Mouse (Mus musculus) bone marrow, adult 2 months (tissue): ENCODE results near the gene Cmc2. TPM values are rescaled to one million over a fixed set of nuclear protein-coding genes. Genes with fewer than 3 reads are reported as not detected.

Experiments used
- H3K27ac ChIP-seq: fragments of 200-500 bp; 2 replicates; pipeline ENCODE4 v1.5.1; 2012; ENCODE audit warnings: low read depth, mild to moderate bottlenecking, control low read depth, inconsistent platforms, low read length; ENCODE audit not compliant: control insufficient read depth, poor library complexity, insufficient read depth
- H3K4me1 ChIP-seq: fragments of 200-500 bp; 2 replicates; pipeline ENCODE4 v1.6.1; 2011; ENCODE audit warnings: low read length; ENCODE audit not compliant: control insufficient read depth, insufficient read depth
- H3K4me3 ChIP-seq: fragments of 200-500 bp; replicated peaks from 2 replicates; pipeline ENCODE3; 2011; ENCODE audit warnings: mild to moderate bottlenecking, low read depth, low read length, control low read depth; ENCODE audit not compliant: control insufficient read depth
- CTCF ChIP-seq: fragments of 200-500 bp; IDR thresholded peaks from 2 replicates; pipeline ENCODE4 v1.5.1; 2011; ENCODE audit warnings: low read length, control low read depth; ENCODE audit not compliant: control insufficient read depth, insufficient read depth
- POLR2A ChIP-seq: fragments of 200-500 bp; IDR thresholded peaks from 2 replicates; pipeline ENCODE4 v1.6.1; 2011; ENCODE audit warnings: low read depth, mild to moderate bottlenecking, control low read depth, low read length, borderline replicate concordance; ENCODE audit not compliant: control insufficient read depth
- WGBS: fragments of 180-500 bp; shearing (Covaris S2); methylation state at CpG from one replicate; pipeline ENCODE4 v1.1.7; 2018; 5-methylcytosine and 5-hydroxymethylcytosine counted together
- polyA plus RNA-seq: library from polyadenylated mRNA; stranded (reverse); fragments of >200 nt; gene quantifications from 2 replicates; pipeline ENCODE4 v1.2.4, GENCODE M21; 2011; ENCODE audit warnings: low replicate concordance; ENCODE audit not compliant: missing spikeins, insufficient read depth, insufficient read length

The Cmc2 gene
- polyA plus RNA-seq, 1 experiment, result 63.1 TPM

GRCm38 (mm10) chr8:116934976-116935375 is 13.7 kb upstream of the Cmc2 start:
- H3K4me1 ChIP-seq, result no peaks in the 10 kb centered on the region
- 98% methylated on average over 4 of the region's 4 CpGs for WGBS
- H3K27ac ChIP-seq, result no peak overlapping the region
- TF ChIP-seq CTCF (no peak), POLR2A (no peak)
- H3K4me3 ChIP-seq, result no peak overlapping the region

DNA sequence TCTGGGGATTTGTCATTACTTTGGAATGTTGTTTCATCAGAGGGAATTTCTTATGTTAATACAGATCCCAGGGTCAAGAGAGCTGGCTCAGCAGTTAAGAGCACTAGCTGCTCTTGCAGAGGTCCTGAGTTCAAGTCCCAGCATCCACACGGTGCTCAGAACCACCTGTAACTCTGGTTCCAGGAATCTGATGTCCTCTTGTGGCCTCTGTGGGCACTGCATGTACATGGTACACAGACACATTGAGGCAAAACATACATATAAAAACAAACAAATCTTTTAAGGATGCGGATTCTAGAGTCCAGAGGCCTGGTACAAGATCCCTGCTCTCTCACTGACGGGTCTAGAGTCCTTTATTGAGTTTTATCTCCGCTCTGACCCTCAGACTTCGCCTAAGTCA is 7.3 kb upstream of the Cmc2 start:
- no peak for TF ChIP-seq CTCF
- TF ChIP-seq POLR2A, result no peak
- Histone ChIP-seq H3K27ac (no peak overlapping the region), H3K4me1 (no peaks in the 10 kb centered on the region), H3K4me3 (no peak overlapping the region)
- 88% methylated on average over 5 of the region's 5 CpGs for WGBS

DNA sequence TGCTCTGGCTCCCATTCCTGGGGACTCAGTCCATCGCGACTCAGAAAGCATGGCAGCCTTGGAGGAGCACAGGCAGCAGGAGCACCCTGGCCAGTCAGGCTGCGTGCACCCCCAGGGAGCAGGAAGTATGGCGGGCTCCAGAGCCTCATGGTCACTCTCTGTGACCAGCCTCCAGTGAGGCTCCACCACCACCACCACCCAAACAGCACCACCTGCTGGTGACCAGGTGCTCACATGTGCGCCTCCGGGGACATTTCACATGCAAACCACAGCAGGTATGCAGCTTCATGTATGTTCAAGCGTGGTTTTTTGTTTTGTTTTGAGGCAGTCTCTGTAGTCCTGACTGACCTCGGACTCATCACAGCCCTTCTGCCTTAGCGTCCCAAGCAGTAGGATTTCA is 6.6 kb upstream of the Cmc2 start:
- 83% methylated on average over 9 of the region's 9 CpGs for WGBS
- Histone ChIP-seq H3K4me1 (peaks cover 1% of the 10 kb centered on the region; the same call in 1 of the 2 replicates), H3K4me3 (no peak overlapping the region), H3K27ac (no peak overlapping the region)
- TF ChIP-seq POLR2A (no peak), CTCF (peak; percentile 89)

- H3K4me3 ChIP-seq, result no peak overlapping the region
- 63% methylated on average over 8 of the region's 8 CpGs for WGBS
- H3K4me1 ChIP-seq, result peaks cover 1% of the 10 kb centered on the region; the same call in 1 of the 2 replicates
- TF ChIP-seq POLR2A (no peak), CTCF (no peak)
- H3K27ac ChIP-seq, result no peak overlapping the region
Measured at GRCm38 (mm10) chr8:116923526-116923925, 2.3 kb upstream of the Cmc2 start.

DNA sequence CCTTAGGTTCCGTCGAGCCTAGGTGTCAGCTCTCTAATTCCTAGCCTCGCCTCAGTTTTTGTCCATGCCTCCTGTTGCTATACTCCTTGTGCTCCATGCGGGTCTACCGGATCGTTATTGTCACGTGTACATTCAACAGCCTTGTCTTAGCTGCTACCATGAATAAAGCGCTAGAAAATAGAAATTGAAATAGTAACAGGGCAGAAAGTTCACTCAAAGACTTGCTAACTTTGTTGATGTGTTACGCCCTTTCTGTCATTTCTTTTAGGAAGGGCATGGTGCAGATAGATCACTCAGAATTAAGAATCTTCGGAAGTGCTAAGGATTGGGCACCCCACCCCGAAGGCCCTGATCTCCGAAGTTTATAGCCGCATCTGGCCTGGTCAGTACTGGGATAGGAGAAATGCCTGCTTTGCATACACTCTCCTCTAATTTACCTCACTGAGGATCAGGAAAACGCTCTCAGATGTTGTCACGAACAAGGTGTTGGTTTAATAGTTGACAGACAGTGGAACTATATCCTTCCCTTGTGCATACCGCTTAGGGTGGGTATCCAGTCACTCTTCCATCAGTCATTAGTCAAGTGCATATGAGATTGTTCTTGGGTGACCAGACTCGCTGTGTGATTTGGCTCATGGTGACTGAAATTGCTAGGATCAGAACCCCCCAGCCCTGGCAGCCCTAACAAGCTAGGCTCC is 954 bp upstream of the Cmc2 start:
- H3K27ac ChIP-seq, result no peak overlapping the region
- peak overlapping the region; percentile 95 for H3K4me3 ChIP-seq
- TF ChIP-seq POLR2A, result no peak
- no peak for TF ChIP-seq CTCF
- peaks cover 1% of the 10 kb centered on the region; the same call in 1 of the 2 replicates for H3K4me1 ChIP-seq
- 33% methylated on average over 17 of the region's 17 CpGs for WGBS

- peaks cover 1% of the 10 kb centered on the region; the same call in 1 of the 2 replicates for H3K4me1 ChIP-seq
- H3K27ac ChIP-seq, result peak overlapping the region; percentile 91
- WGBS, result 0% methylated on average over 22 of the region's 22 CpGs
- H3K4me3 ChIP-seq, result peak overlapping the region; percentile 95
- TF ChIP-seq POLR2A (no peak), CTCF (no peak)
Measured at GRCm38 (mm10) chr8:116921005-116921336, 284 bp downstream of the Cmc2 start.

DNA sequence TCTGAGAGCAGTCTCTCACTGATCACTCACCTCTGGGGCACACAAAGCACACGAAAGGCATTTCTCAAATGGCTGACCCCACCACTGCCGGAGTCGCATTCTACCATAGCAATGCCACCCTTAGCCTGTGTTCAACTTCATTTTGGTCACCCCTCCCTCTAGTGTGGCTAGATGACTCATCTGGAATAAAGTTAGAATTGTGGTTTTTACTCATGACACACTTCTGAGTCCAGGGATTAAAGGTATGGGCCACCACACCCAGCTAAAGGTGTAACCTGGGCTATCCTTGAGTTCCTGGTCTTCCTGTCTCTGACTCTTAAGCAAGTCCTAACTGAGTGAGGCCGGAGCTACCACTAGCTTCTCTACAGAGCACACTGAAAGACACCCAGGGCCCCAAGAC is 15.4 kb downstream of the Cmc2 start:
- TF ChIP-seq CTCF, result no peak
- no peak for TF ChIP-seq POLR2A
- Histone ChIP-seq H3K4me3 (no peak overlapping the region), H3K27ac (no peak overlapping the region), H3K4me1 (no peaks in the 10 kb centered on the region)
- 91% methylated on average over 4 of the region's 4 CpGs for WGBS

DNA sequence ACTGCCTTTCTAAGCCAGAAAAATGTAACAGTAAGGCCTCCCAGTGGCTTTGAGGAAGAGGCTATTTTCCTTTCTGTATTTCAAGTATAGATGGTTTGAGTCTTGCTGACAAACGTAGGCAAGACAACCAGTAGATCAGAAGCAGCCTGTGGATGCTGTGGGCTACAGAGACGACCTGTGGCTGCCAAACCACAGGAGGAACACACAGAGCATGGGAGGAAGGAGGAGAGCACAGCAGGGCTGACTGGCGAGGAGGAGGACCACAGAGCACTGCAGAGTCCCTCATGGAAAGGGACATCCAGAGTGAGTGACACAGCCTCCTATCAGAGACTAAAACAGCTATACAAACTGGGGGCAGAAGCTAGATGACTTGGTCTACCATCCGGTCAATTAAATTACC is 16.0 kb downstream of the Cmc2 start:
- WGBS, result 44% methylated on average over 4 of the region's 4 CpGs
- H3K27ac ChIP-seq, result no peak overlapping the region
- H3K4me1 ChIP-seq, result no peaks in the 10 kb centered on the region
- TF ChIP-seq POLR2A (no peak), CTCF (no peak)
- H3K4me3 ChIP-seq, result no peak overlapping the region

DNA sequence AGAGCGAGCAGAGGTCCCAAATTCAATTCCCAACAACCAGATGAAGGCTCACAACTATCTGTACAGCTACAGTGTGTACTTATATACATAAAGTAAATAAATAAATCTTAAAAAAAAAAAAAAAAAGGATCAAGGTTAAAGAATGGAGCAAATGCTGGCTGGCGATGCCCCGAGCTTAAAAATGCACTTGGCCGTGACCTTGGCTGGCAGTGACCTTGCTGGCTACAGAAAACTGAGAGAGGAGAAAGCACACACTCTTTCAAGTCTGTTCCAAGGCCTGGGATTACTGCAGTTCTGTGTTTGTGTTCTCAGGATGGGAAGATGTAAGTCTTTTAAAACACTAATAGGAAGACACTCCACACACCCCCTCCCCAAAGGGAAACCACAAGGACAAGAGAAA is 16.5 kb downstream of the Cmc2 start:
- Histone ChIP-seq H3K27ac (no peak overlapping the region), H3K4me1 (no peaks in the 10 kb centered on the region), H3K4me3 (no peak overlapping the region)
- no peak for TF ChIP-seq CTCF
- no peak for TF ChIP-seq POLR2A
- WGBS, result 94% methylated on average over 4 of the region's 4 CpGs
